Mouse (Mus musculus) cerebral cortex, adult 2 months (tissue): ENCODE results near the gene Wnt8b.

Source experiments
- WGBS: fragments of 180-500 bp; shearing (Covaris S2); methylation state at CpG from one replicate; pipeline ENCODE4 v1.1.7; 2018; 5-methylcytosine and 5-hydroxymethylcytosine counted together

Wnt8b gene

DNA sequence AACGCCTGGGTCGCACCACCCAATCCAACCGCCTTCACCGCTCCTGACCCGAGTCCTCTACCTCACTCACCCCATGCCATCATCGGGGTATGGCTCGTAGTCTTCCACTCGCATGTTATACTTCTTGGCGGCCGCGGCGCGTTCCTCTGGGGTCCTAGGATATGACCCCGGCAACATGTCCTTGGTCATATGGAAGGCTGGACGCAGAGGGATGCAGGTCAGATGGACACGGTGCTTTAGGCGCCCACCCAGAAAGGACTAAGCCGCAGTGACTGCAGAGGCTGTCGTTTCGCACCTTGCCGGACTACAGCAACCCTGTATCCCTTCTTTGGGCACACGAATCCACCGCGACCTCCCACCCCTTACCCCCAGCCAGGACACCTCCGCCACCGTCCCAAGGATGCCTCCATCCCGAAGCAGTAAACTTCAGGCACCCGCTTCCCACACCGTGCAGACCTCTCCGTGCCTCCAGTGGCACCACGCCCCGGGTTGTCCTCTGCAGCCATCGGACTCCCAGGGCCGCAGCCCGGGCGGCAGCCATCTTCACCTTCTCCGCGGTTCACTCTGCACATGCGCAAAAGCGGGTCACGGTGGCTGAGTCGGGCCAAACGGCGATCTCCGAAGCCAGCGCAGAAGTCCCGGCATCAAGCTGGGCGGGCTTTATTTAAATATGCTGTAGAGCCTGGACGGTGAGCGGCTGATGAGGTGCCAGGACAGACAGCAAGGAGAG is 61.8 kb downstream of the Wnt8b start, which contains the start of gene Ndufb8:
TSS of gene Ndufb8 (minus strand) at position 580 of the 730 bp plus-strand sequence.
- under 1% methylated on average over 50 of the region's 50 CpGs for WGBS

DNA sequence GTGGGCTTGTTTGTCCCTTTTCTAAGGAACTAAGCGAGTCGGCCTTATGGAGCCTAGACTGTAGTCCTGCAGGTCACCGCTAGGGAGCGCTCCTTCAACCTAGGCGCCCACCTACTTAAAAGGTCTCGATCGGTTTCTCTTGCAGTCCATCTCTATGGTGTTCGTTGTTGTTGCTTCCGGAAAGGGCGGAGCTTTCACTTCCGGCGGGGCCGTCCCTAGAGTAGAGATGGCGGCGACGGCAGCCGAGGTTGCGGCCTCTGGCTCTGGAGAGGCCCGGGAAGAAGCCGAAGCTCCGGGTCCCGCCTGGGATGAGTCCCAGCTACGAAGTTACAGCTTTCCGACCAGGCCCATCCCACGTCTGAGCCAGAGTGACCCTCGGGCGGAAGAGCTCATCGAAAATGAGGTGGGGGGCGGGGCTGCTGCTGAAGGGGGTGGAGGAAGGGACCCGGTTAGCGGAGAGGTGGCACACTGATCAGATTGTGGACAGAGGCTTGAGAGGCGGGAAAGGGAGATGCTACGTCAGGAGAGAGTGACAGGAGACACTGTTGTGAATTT is 69.5 kb downstream of the Wnt8b start, which contains the start of gene Hif1an:
TSS of gene Hif1an (plus strand) at position 199 of the 555 bp plus-strand sequence.
- WGBS: under 1% methylated on average over 33 of the region's 33 CpGs
